Mouse (Mus musculus) cerebellum, postnatal 14 days (tissue): Measurements from ENCODE around the gene Gm45902.

ENCODE experiments used
- DNase-seq, 2 experiments: peaks; one replicate each; pipeline ENCODE4 v3.0.0; 2021; ENCODE audit warnings: mixed read lengths in 2 of 2

The Gm45902 gene

GRCm38 (mm10) chr2:3512552-3513454 lies at the start of gene Gm45902, which contains the start of the genes Hspa14 and Cdnf:
TSS of gene Gm45902 (minus strand) at chr2:3512790.
TSS of gene Hspa14 (minus strand) at chr2:3512814.
TSS of gene Cdnf (plus strand) at chr2:3513030.
- DNase-seq: peak; percentile 95 to 96

DNA sequence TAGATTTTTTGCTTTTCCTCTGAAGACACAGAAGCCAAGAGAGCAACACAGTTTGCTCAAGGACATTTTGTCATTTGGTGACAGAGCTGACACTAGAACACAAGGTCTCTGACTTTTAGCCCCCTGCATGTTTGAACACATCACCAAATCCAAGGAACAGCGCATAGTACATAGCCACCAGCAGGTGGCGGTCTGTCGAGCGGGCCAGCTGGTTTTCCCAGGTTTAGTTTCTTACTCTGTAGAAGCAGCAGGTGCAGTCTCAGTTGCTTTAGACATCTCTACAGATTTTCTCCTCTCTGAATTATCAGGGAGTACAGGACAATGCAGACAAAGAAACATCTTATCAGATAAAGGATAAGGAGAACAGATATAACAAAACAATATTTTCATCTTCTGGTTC lies 34.0 kb upstream of the Gm45902 start:
- DNase-seq: peak; percentile 79 to 82

GRCm38 (mm10) chr2:3546055-3546454 lies 33.5 kb upstream of the Gm45902 start:
- DNase-seq: no peak

DNA sequence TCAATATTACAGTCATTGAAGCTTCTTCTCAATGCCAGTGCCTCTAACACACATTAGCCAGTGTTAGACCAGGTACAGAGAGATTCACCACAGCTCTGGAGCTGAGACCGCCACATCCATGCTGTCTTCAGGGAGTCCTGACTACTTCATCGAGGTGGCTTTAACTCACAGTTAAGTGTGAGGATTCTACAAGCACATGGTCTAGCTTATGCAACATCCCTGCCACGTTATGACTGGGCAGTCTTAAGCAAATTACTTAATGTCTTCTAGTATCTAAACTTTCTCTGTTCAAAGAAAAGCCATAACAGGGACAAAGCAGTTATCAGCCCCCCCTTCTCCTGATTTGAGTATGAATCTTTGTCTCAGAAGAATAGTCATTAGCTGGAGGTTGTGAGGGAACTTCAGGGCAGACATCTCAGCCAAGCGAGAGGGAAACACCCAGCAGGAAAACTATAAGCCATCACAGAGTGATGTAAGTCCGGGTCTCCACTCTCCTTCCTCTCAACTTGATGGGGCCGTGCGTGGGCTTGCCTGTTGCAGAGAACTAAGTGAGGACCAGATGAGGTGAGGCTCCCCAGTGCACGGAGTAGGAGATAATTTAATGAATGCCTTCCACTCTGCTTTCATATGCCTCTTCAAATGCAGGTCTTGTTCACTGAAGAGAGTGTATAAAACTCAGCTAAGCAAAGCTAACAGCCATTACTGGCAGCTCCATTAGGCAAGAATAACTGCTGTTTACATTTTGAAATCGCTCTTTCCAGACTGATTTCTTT lies 28.9 kb upstream of the Gm45902 start:
- DNase-seq: no peak

- no peak for DNase-seq
Measured at GRCm38 (mm10) chr2:3526288-3526687, 13.7 kb upstream of the Gm45902 start.

GRCm38 (mm10) chr2:3522558-3522957 lies 10.0 kb upstream of the Gm45902 start:
- no peak for DNase-seq

- peak; percentile 35 to 61 for DNase-seq
Measured at GRCm38 (mm10) chr2:3512076-3512475, 514 bp downstream of the Gm45902 start.

DNA sequence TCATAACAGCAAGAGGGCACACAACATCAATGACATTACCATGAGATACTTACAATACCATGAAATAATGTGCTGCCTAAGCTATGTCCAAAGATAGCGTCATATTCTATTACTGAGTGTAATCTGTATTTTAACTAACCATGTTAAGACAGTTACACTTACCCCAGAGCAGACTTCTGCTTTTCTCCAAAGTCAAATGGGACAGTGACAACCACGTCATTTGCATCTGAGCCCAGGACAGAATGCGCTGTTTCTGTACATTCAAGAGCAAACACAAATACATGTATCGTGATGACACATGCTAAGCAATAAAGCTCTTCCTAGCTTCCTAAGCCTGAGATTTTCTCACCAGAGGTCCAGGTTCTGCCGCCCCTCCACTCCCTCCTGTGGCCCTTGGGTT lies 11.7 kb downstream of the Gm45902 start:
- DNase-seq: no peak

- DNase-seq: no peak
Measured at GRCm38 (mm10) chr2:3499543-3499942, 13.0 kb downstream of the Gm45902 start.

GRCm38 (mm10) chr2:3493833-3494409 lies 18.7 kb downstream of the Gm45902 start:
- no peak for DNase-seq

- DNase-seq: no peak
Measured at GRCm38 (mm10) chr2:3489816-3490215, 22.8 kb downstream of the Gm45902 start.

- DNase-seq: no peak
Measured at GRCm38 (mm10) chr2:3480239-3480638, 32.4 kb downstream of the Gm45902 start.

DNA sequence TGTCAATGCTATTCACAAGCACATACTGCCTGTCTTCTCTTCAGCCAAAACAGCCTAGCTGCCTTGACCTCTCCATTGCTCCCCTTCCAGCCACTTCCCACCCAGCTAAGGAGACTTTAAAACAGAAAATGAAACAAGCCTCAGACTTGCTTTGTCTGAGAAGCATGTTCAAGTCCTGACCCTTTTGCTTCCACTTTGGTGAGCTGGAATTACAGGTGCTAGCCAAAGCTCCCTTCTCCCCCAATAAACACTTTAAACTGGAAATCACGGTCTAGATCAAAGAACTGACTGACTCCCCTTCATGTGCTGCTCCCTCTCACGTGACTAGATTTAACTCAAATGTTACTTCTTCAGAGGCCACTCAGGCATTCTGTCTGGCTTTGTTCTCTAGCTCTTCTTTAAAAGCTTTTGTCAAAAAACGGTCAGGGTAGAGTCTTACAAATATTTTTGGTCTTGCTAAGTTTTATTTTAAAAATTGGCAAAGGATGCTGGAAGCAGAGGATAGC lies 36.8 kb downstream of the Gm45902 start:
- DNase-seq: no peak

GRCm38 (mm10) chr2:3474861-3475283 lies 37.7 kb downstream of the Gm45902 start, which contains the start of gene Suv39h2:
TSS of gene Suv39h2 (minus strand) at chr2:3475031.
- DNase-seq: peak; percentile 99 to 100

GRCm38 (mm10) chr2:3474361-3474805 lies 38.2 kb downstream of the Gm45902 start:
- DNase-seq: peak; percentile 73 to 75

DNA sequence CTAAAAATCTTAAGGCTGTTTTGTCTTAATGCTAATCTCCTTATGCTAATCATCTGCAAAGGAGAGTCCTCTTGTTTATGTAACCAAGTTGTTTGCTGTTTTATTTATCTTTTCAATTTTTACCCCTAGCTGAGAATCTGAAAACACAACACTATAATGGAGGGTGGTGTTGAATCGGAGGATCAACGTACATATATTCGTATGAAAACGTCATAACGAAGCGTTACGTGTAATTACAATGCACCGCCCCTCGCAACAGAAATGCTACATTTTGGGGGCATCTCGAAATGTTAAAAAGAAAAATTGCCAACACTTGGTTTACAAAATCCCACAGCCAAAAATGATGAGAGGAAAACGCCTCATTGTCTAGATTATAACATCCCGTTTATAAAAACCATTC lies 38.7 kb downstream of the Gm45902 start:
- DNase-seq: no peak

DNA sequence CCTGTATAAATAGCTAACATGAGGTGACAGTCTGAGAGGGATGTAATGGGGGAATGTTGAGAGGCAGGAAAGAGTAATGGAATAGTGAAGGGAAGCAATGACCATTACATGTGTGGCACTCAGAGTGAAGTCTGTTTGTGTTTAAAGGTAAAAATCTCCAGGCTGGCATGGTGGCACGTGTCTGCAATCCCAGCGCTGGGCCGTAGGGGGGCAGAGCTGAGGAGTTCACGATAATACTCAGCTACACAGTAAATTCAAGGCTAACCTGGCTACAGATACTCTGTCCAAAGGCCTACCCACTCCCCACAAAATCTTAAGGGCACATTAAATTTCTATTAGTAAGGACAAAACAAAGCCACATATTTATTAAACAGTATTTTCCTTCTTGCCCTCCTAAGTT lies 56.0 kb downstream of the Gm45902 start:
- no peak for DNase-seq
